Mouse (Mus musculus): ENCODE measurements around the gene Med1.

Gene Med1

GRCm38 (mm10) chr11:98148551-98149301, 44.4 kb downstream of the Med1 start:
- peak in 1 of 2 experiments; percentile 26 for DNase-seq

- DNase-seq, result no peak
These were observed 47.2 kb downstream of the Med1 start for GRCm38 (mm10) chr11:98145856-98146255.

- DNase-seq, result no peak
These were observed 50.5 kb downstream of the Med1 start for GRCm38 (mm10) chr11:98142545-98142944.

GRCm38 (mm10) chr11:98138894-98139293, 54.2 kb downstream of the Med1 start:
- DNase-seq, result no peak

- DNase-seq, result no peak
These were observed 55.3 kb downstream of the Med1 start for GRCm38 (mm10) chr11:98137836-98138235.

GRCm38 (mm10) chr11:98134951-98135350, 58.1 kb downstream of the Med1 start:
- DNase-seq, result no peak

GRCm38 (mm10) chr11:98123424-98123823, 69.7 kb downstream of the Med1 start:
- no peak for DNase-seq

GRCm38 (mm10) chr11:98114363-98114762, 78.7 kb downstream of the Med1 start:
- no peak for DNase-seq

- DNase-seq, result no peak
These were observed 79.6 kb downstream of the Med1 start for GRCm38 (mm10) chr11:98113504-98113903.

GRCm38 (mm10) chr11:98109706-98110105, 83.4 kb downstream of the Med1 start:
- DNase-seq, result no peak
